Mouse (Mus musculus): Measurements from ENCODE around the gene Arap1. TPM values are rescaled to one million over a fixed set of nuclear protein-coding genes. Genes with fewer than 3 reads are reported as not detected.
A peak's percentile ranks its signal among the peaks of the same experiment; 100 is the strongest.

Arap1 gene
- polyA plus RNA-seq, 1 experiment from 2014 or later: 24.6 TPM

DNA sequence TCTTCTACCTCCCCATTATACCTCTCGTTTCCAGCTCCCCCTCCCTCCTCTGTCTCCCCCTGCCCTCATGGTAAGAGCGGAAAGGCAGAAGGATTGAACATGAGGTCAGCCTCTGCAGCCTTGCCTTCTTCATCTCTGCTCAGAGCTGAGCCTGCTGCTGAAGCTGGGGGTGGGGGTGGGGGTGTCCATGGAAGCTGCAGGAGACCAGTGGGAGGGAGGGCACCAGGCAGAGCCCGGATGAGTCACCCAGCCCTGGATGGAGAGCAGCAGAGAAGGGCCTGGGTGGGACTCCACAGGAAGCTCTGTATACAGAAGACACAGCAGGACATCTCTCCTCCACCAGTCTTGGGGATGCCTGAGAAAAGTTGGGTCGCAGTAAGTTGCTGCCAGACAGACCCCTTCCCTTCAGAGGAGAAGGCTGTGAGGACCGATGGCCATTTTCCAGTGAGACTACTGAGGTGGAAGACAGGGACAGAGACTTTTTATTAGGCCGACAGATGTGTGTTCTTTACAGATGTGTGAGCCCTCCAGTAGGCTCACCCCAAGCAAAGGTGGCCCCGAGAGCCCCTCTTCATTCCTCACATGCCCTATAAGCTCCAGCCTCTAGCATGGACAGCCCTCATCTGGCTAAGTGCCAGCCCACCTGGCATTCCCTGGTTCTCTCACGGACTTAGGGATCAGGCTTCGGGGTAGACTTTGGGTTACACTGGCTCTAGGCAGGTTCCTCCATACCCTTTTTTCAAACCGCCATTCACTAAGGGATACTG, 17.6 kb upstream of the Arap1 start:
- 59% methylated on average over 10 of the region's 10 CpGs for WGBS
- H3K4me3 ChIP-seq: no peak overlapping the region
- 0 out of 2 replicates have a peak, but pooled peaks cover 3% of the 10 kb centered on the region for H3K36me3 ChIP-seq
- H3K9me3 ChIP-seq: no peaks in the 10 kb centered on the region
- peaks cover 22% of the 10 kb centered on the region for H3K4me1 ChIP-seq
- no peak overlapping the region for H3K27ac ChIP-seq
- DNase-seq (ENCODE audit: low spot score): peak; percentile 73
- peaks cover 56% of the 10 kb centered on the region for H3K27me3 ChIP-seq (ENCODE audit: insufficient read depth, poor library complexity, severe bottlenecking)

DNA sequence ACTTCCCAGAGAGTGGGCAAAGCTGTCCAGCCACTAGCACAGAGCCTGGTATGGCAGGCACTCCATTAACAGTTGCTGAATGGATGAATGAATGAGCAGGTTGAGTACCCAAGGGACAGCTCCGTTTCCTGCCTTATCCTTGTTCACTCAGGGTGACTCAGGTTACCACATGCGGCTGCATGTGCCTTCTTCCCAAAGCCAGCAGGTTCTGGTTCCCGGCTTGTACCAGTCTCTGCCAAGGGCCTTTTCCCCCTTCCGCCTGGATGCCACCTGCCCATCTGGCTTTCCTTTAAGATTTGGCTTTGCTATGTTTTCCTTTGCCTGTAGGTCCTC, 17.1 kb upstream of the Arap1 start:
- H3K27ac ChIP-seq: no peak overlapping the region
- WGBS: 78% methylated on average over 4 of the region's 4 CpGs
- peaks cover 56% of the 10 kb centered on the region for H3K27me3 ChIP-seq (ENCODE audit: insufficient read depth, poor library complexity, severe bottlenecking)
- H3K4me1 ChIP-seq: peaks cover 26% of the 10 kb centered on the region
- H3K4me3 ChIP-seq: no peak overlapping the region
- H3K9me3 ChIP-seq: no peaks in the 10 kb centered on the region
- H3K36me3 ChIP-seq: 0 out of 2 replicates have a peak, but pooled peaks cover 3% of the 10 kb centered on the region
- DNase-seq (ENCODE audit: low spot score): no peak

DNA sequence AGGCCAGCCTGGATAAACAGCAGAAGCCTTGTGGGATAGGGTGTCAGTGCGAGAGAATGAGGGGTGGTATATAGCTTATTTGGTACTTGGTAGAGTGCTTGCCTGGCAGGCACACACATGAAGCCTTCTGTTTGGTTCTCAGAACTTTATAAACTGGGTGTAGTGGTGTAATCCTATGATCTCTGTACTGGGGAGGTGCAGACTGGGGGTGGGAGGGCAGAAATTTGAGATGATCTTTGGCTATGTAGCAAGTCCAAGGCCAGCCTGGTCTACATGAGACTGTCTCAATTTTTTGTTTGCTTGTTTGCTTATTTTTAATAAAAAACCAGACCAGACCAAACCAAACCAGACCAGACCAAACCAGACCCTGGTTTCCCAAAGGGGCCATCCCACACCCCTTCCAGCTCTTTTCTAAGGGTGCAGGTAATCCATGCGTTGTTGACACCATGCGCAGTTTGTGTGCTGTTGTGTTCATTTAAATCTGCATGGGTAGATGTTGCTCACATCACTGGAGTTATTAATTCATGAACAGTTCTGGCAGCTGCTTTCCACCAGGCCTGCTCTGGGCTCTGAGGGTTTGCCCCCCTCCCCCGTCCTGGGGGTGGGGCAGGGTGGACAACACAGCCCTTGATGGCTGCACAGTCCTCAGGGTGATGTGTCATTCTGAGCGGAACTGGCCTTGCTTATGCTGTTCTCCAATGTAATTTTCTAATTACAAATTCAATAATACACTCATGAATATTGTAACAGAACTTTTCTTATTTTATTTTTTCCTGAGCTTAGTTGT, 15.6 kb upstream of the Arap1 start:
- H3K36me3 ChIP-seq: 0 out of 2 replicates have a peak, but pooled peaks cover 3% of the 10 kb centered on the region
- no peak overlapping the region for H3K4me3 ChIP-seq
- no peak for DNase-seq (ENCODE audit: low spot score)
- WGBS: 88% methylated on average over 5 of the region's 5 CpGs
- peaks cover 26% of the 10 kb centered on the region for H3K4me1 ChIP-seq
- H3K27ac ChIP-seq: no peak overlapping the region
- no peaks in the 10 kb centered on the region for H3K9me3 ChIP-seq
- peaks cover 45% of the 10 kb centered on the region for H3K27me3 ChIP-seq (ENCODE audit: insufficient read depth, poor library complexity, severe bottlenecking)

DNA sequence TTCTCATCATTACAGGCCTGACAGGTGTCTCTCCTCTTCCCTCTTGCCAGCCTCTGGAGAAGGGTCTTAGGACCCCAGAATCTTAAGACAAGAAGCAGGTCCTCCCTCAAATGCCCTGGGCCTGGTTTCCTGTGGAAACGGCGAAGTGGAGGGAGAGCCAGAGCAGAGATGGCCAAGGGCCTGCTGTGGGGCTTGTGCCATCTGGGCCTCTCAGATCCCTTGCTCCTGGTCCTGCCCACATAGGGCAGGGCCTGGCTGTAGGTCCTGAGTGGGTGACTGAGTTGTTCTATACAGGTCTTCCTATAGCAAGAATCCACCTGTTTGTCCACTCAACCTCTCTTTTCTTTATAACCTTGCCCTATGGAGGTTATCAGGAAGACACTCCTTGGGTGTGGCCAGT, 12.6 kb upstream of the Arap1 start:
- H3K36me3 ChIP-seq: 0 out of 2 replicates have a peak, but pooled peaks cover 3% of the 10 kb centered on the region
- no peak overlapping the region for H3K27ac ChIP-seq
- no peak for DNase-seq (ENCODE audit: low spot score)
- WGBS: 95% methylated on average over 2 of the region's 2 CpGs
- peaks cover 42% of the 10 kb centered on the region for H3K27me3 ChIP-seq (ENCODE audit: insufficient read depth, poor library complexity, severe bottlenecking)
- H3K4me1 ChIP-seq: peaks cover 13% of the 10 kb centered on the region
- no peak overlapping the region for H3K4me3 ChIP-seq
- no peaks in the 10 kb centered on the region for H3K9me3 ChIP-seq

DNA sequence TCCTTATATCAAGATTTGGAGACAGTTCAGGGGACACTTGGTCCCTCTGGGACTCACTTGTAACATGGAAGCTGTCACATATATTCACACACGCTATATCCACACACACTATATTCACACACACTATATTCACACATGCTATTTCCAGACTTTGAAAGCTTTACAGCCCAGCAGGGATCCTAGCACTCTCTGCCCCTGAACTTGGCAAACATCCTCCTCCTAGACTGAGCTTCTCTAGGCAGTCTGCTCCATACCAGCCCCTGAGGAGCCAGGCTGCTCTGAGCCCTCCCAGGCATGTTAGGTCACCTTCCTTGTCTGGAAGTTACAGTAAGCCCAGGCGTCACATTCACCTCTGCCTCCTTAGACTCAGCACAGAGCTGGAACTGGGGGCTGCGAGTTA, 11.2 kb upstream of the Arap1 start:
- H3K4me3 ChIP-seq: no peak overlapping the region
- no peak overlapping the region for H3K27ac ChIP-seq
- peaks cover 38% of the 10 kb centered on the region; the same call in 1 of the 2 replicates for H3K27me3 ChIP-seq (ENCODE audit: insufficient read depth, poor library complexity, severe bottlenecking)
- 72% methylated on average over 3 of the region's 3 CpGs for WGBS
- no peaks in the 10 kb centered on the region for H3K9me3 ChIP-seq
- DNase-seq (ENCODE audit: low spot score): no peak
- H3K4me1 ChIP-seq: peaks cover 17% of the 10 kb centered on the region
- H3K36me3 ChIP-seq: no peaks in the 10 kb centered on the region

DNA sequence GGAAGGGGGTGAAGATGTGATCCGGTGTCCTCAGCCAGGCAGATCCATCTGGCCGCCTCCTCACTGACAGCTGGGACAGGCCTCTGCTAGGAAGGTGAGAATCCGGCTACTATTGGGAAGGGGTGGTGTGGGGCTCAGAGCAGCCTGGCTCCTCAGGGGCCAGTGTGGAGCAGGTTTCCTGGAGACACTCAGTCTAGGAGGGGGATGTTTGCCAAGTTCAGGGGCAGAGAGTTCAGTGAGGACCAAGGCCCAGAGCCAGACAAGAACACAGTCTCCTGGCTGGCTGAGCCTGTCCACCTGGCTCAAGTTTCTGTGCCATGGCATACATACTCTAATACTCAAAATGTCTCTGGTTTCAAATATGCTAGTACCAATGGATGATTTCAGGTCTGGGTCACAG, 10.5 kb upstream of the Arap1 start:
- DNase-seq (ENCODE audit: low spot score): no peak
- peaks cover 23% of the 10 kb centered on the region for H3K4me1 ChIP-seq
- H3K4me3 ChIP-seq: no peak overlapping the region
- H3K36me3 ChIP-seq: no peaks in the 10 kb centered on the region
- H3K9me3 ChIP-seq: no peaks in the 10 kb centered on the region
- H3K27ac ChIP-seq: no peak overlapping the region
- H3K27me3 ChIP-seq (ENCODE audit: insufficient read depth, poor library complexity, severe bottlenecking): peaks cover 42% of the 10 kb centered on the region; the same call in 1 of the 2 replicates
- WGBS: 75% methylated on average over 3 of the region's 3 CpGs

DNA sequence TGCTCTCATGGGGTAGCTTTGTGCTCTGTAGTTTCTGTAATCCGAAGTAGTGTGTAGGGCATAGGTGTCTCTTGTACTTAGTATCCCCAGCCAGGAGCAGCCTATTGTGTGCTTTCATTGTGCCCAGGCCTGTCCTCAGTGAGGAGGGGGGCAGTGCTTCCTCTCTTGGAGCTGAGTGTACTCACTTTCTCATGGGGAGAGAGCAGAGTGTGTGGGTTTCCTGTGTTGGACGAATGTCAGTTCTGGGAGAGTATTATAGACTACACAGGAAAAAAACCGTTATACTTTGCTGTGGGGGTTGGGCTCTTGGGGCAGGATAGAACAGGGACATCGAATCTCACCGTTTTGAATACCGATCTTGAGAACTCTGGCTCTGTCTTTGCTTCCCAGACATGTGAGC, 6.5 kb upstream of the Arap1 start:
- Histone ChIP-seq H3K36me3 (0 out of 2 replicates have a peak, but pooled peaks cover 9% of the 10 kb centered on the region), H3K4me3 (no peak overlapping the region), H3K27me3 (ENCODE audit: insufficient read depth, poor library complexity, severe bottlenecking) (peaks cover 53% of the 10 kb centered on the region), H3K9me3 (no peaks in the 10 kb centered on the region), H3K27ac (no peak overlapping the region; the same call in 1 of the 2 replicates), H3K4me1 (peaks cover 55% of the 10 kb centered on the region)
- 72% methylated on average over 6 of the region's 6 CpGs for WGBS
- no peak for DNase-seq (ENCODE audit: low spot score)

DNA sequence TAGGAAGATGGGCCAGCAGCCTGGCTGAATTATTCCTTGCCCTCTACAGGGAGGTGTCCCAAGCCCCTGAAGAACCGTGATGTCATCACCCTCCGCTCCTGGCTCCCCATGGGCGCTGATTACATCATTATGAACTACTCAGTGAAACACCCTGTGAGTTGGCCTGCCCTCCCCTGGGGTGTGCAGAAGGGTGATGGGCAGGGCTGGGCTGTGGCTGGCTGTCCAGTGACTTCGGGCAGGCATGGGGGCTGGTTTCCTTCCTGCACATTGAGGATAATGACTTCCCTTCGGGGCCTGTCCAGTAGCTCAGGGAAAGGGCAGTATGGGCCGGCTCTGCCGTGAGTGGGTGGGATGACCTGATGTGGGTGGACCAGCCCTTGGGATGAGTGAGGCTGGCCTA, 4.7 kb upstream of the Arap1 start:
- Histone ChIP-seq H3K27me3 (ENCODE audit: insufficient read depth, poor library complexity, severe bottlenecking) (peaks cover 52% of the 10 kb centered on the region), H3K9me3 (no peaks in the 10 kb centered on the region), H3K36me3 (0 out of 2 replicates have a peak, but pooled peaks cover 9% of the 10 kb centered on the region), H3K4me1 (peaks cover 72% of the 10 kb centered on the region), H3K4me3 (no peak overlapping the region), H3K27ac (peak overlapping the region; percentile 25; the same call in 1 of the 2 replicates)
- WGBS: 71% methylated on average over 7 of the region's 7 CpGs
- no peak for DNase-seq (ENCODE audit: low spot score)

DNA sequence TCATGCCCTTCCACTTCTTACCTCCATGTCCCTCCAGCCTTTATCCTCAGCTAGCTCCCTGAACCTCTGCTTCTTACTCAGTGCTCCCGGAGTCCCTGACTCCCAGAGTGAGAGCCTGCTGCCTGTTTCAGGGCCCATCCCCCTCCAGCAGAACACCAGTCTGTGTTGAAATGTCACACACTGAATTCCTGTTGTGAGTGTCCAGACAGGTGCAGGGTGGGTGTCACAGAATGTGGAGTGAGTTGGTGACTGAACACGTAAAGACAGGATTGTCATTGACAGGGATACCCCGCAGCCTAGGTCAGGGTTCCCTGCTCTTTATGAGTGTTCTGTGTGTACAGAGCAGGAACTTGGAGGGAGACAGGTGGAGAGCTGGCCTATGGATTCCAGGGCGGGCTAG, 3.0 kb upstream of the Arap1 start:
- H3K4me3 ChIP-seq: no peak overlapping the region
- H3K36me3 ChIP-seq: 0 out of 2 replicates have a peak, but pooled peaks cover 9% of the 10 kb centered on the region
- H3K4me1 ChIP-seq: peaks cover 90% of the 10 kb centered on the region
- H3K27ac ChIP-seq: peak overlapping the region; percentile 31; the same call in 1 of the 2 replicates
- DNase-seq (ENCODE audit: low spot score): no peak
- 43% methylated on average over 4 of the region's 4 CpGs for WGBS
- H3K9me3 ChIP-seq: no peaks in the 10 kb centered on the region
- peaks cover 62% of the 10 kb centered on the region for H3K27me3 ChIP-seq (ENCODE audit: insufficient read depth, poor library complexity, severe bottlenecking)

DNA sequence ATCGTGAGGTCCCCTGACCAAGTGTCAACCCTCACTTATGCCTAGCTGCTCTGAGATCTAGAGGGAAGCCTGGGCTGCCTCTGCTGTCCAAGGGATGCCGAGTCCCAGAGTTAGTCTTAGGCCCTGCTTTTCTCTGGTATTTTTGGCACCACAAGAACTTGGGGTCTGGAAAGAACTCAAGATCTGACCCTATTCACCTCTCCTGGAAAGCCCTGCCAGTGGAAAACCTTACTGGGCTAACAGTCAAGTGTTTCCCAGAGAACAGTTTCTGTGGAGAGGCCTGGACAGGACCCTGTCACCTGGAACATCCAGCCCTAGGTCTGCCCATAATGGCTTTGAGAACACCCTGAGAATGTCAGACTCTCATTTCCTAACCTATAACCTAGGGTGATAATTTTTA, 876 bp upstream of the Arap1 start:
- H3K4me1 ChIP-seq: peaks cover 79% of the 10 kb centered on the region
- H3K9me3 ChIP-seq: no peaks in the 10 kb centered on the region
- H3K27ac ChIP-seq: no peak overlapping the region
- H3K36me3 ChIP-seq: 0 out of 2 replicates have a peak, but pooled peaks cover 9% of the 10 kb centered on the region
- WGBS: 65% methylated on average over 2 of the region's 2 CpGs
- no peak overlapping the region for H3K4me3 ChIP-seq
- no peak for DNase-seq (ENCODE audit: low spot score)
- H3K27me3 ChIP-seq (ENCODE audit: insufficient read depth, poor library complexity, severe bottlenecking): peaks cover 72% of the 10 kb centered on the region

DNA sequence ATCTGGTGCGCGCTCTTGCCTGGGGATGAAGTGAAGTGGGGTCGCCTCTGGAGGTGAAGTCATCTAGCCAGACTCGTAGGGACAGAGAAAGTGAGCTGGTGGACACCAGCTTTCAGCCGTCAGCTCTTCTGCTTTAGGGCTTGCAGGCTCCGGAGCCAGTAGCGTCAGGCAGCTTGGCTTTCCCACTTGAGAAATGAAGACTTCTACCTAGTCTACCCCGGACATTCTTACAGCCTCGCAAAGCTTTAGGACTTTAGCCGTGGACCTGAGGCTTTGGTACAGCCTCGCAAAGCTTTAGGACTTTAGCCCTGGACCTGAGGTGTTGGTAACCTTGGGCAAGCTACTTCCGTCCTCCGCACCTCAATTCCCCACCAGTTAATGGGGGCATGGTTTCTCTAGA, 445 bp downstream of the Arap1 start:
- peaks cover 66% of the 10 kb centered on the region for H3K4me1 ChIP-seq
- H3K4me3 ChIP-seq: peak overlapping the region; percentile 73
- H3K27ac ChIP-seq: peak overlapping the region; percentile 82
- 0 out of 2 replicates have a peak, but pooled peaks cover 9% of the 10 kb centered on the region for H3K36me3 ChIP-seq
- WGBS: 4% methylated on average over 13 of the region's 13 CpGs
- DNase-seq (ENCODE audit: low spot score): no peak
- no peaks in the 10 kb centered on the region for H3K9me3 ChIP-seq
- peaks cover 73% of the 10 kb centered on the region for H3K27me3 ChIP-seq (ENCODE audit: insufficient read depth, poor library complexity, severe bottlenecking)

DNA sequence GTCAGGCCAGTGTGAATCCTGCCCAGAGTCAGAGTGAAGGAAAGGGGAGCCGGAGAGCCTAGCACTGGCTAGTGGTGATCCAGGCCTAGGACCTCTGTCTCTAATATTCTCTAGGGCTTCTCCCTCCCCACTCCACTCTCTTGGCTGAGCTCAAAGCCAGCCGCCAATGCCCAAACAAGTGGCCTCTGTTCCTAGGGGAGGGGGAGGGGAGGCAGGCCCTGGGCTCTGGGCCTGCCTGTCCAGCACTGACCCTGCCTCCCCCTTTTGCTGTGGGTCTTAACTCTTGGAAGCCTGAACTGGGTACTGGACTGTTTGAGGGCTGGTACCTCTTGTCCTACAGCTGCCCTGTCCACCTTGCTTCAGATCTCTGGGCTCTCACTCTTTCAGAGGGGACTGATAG, 2.0 kb downstream of the Arap1 start:
- H3K4me1 ChIP-seq: peaks cover 60% of the 10 kb centered on the region
- no peaks in the 10 kb centered on the region for H3K9me3 ChIP-seq
- H3K4me3 ChIP-seq: no peak overlapping the region
- H3K36me3 ChIP-seq: 0 out of 2 replicates have a peak, but pooled peaks cover 9% of the 10 kb centered on the region
- H3K27ac ChIP-seq: peak overlapping the region; percentile 22; the same call in 1 of the 2 replicates
- 32% methylated on average over 2 of the region's 2 CpGs for WGBS
- no peak for DNase-seq (ENCODE audit: low spot score)
- peaks cover 72% of the 10 kb centered on the region for H3K27me3 ChIP-seq (ENCODE audit: insufficient read depth, poor library complexity, severe bottlenecking)

DNA sequence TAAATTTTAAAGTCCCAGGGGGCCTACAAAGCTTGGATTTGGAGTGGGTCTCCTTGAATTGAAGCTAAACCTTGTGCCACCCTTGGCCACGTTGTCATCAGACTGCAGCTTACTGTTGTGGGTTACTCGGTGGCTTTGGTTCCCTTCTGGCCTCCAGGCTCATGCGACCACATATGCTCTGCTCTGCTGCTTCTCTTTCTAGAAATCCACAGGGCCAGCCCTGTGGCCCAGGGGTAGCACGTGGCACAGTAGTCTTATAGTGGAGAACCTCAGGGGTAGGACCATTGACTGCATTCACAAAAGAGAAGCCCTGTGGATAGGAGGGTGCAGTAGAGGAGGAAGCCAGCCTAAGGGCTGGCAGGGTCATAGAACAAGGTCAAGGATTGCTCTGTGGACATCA, 4.5 kb downstream of the Arap1 start:
- DNase-seq (ENCODE audit: low spot score): no peak
- H3K27ac ChIP-seq: no peak overlapping the region
- no peaks in the 10 kb centered on the region for H3K36me3 ChIP-seq
- 80% methylated on average over 4 of the region's 4 CpGs for WGBS
- peaks cover 51% of the 10 kb centered on the region for H3K4me1 ChIP-seq
- no peak overlapping the region for H3K4me3 ChIP-seq
- peaks cover 67% of the 10 kb centered on the region for H3K27me3 ChIP-seq (ENCODE audit: insufficient read depth, poor library complexity, severe bottlenecking)
- no peaks in the 10 kb centered on the region for H3K9me3 ChIP-seq

All from heart, embryonic 10.5 days (tissue).